Mouse (Mus musculus) adrenal gland, postnatal 14 days (tissue): ENCODE measurements around the gene Armc8. TPM values are rescaled to one million over a fixed set of nuclear protein-coding genes. Genes with fewer than 3 reads are reported as not detected.
"Not testable (repeated sequence)": the region's sequence is repeated elsewhere in the genome, so short reads cannot be mapped to it uniquely, and the experiment has no call there.

ENCODE experiments used
- DNase-seq: peaks from one replicate; pipeline ENCODE4 v3.0.0; 2021; ENCODE audit warnings: mixed read lengths
- long read RNA-seq, 2 experiments: library from polyadenylated mRNA; stranded (forward); transcript quantifications; one replicate each; pipeline ENCODE4 v2.0.0; 2021
- total RNA-seq: library from RNA; stranded (reverse); gene quantifications from 2 replicates; pipeline ENCODE4 v1.2.3, GENCODE M21; 2021

Gene Armc8
- 25.3 and 28.9 TPM in 2 replicates for total RNA-seq
- long read RNA-seq, experiment 1, full-length matches to known transcripts: 20 of 74 reads
- long read RNA-seq, experiment 1, partial matches to known transcripts: 37 of 74 reads
- long read RNA-seq, experiment 1, other reads (novel, unspliced or antisense): 17 of 74 reads
- long read RNA-seq, experiment 2, full-length matches to known transcripts: 4 of 22 reads
- long read RNA-seq, experiment 2, partial matches to known transcripts: 15 of 22 reads
- long read RNA-seq, experiment 2, other reads (novel, unspliced or antisense): 3 of 22 reads

- peak; percentile 95 for DNase-seq
Observed at GRCm38 (mm10) chr9:99568347-99569070, at the start of gene Armc8. TSS of gene Armc8 (minus strand) at chr9:99568899.

GRCm38 (mm10) chr9:99612202-99612601 is 43.5 kb upstream of the Armc8 start, which contains the start of gene A4gnt:
TSS of gene A4gnt (plus strand) at chr9:99612502.
- DNase-seq: no peak

- DNase-seq: no peak
Observed at GRCm38 (mm10) chr9:99603566-99603965, 34.9 kb upstream of the Armc8 start.

- DNase-seq: not testable (repeated sequence)
Observed at GRCm38 (mm10) chr9:99599127-99599526, 30.4 kb upstream of the Armc8 start.

- no peak for DNase-seq
Observed at GRCm38 (mm10) chr9:99591144-99591543, 22.4 kb upstream of the Armc8 start.

GRCm38 (mm10) chr9:99587505-99588202 is 19.0 kb upstream of the Armc8 start:
- peak; percentile 85 for DNase-seq

- DNase-seq: peak; percentile 65
Observed at GRCm38 (mm10) chr9:99580655-99581054, 12.0 kb upstream of the Armc8 start.

- DNase-seq: peak; percentile 97
Observed at GRCm38 (mm10) chr9:99575677-99576480, 7.2 kb upstream of the Armc8 start, which contains the start of gene Dbr1. TSS of gene Dbr1 (plus strand) at chr9:99575799.

GRCm38 (mm10) chr9:99569071-99569397 is 335 bp upstream of the Armc8 start:
- DNase-seq: no peak

GRCm38 (mm10) chr9:99568023-99568346 is 714 bp downstream of the Armc8 start:
- no peak for DNase-seq

GRCm38 (mm10) chr9:99563714-99564113 is 5.0 kb downstream of the Armc8 start:
- peak; percentile 87 for DNase-seq

- DNase-seq: no peak
Observed at GRCm38 (mm10) chr9:99560389-99560788, 8.3 kb downstream of the Armc8 start.

- no peak for DNase-seq
Observed at GRCm38 (mm10) chr9:99559557-99559904, 9.2 kb downstream of the Armc8 start.

GRCm38 (mm10) chr9:99558824-99559556 is 9.7 kb downstream of the Armc8 start:
- no peak for DNase-seq

GRCm38 (mm10) chr9:99557580-99558300 is 11.0 kb downstream of the Armc8 start:
- no peak for DNase-seq

- no peak for DNase-seq
Observed at GRCm38 (mm10) chr9:99555253-99555652, 13.4 kb downstream of the Armc8 start.

GRCm38 (mm10) chr9:99554052-99554451 is 14.6 kb downstream of the Armc8 start:
- DNase-seq: no peak

GRCm38 (mm10) chr9:99553049-99553448 is 15.7 kb downstream of the Armc8 start:
- DNase-seq: peak; percentile 9

- DNase-seq: no peak
Observed at GRCm38 (mm10) chr9:99552068-99552467, 16.6 kb downstream of the Armc8 start.

- no peak for DNase-seq
Observed at GRCm38 (mm10) chr9:99546259-99546658, 22.4 kb downstream of the Armc8 start.

- no peak for DNase-seq
Observed at GRCm38 (mm10) chr9:99531865-99532264, 36.8 kb downstream of the Armc8 start.
